Mouse (Mus musculus): ENCODE results near the gene Erg.

DNA sequence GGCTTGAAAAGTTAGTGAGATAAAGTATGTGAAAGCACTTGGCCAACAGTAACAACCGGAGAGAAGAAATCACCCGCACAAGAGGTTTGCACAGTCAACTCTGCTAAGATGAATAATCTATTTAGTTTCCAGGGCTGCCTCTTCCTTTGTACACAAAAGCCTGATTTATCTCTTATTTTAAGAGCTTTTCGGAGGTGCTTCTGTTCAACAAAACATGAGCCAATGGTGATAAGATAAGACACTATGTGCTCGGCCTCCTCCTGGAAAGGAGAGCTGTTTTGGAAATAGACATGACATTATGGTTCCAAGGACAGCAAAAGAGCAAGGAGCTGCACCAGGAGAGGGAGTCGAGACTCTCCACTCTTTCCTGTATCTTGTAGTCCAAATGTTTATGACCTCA, 204.1 kb downstream of the Erg start:
- no peak for TF ChIP-seq CTCF (IDR thresholded peaks at IDR 0.05; ENCODE audit: borderline replicate concordance, insufficient read depth, low read depth, low read length)
- TF ChIP-seq POLR2A (IDR thresholded peaks at IDR 0.05; ENCODE audit: borderline replicate concordance, insufficient read depth, low read length), result no peak
